Comparison of ENCODE assay signal across 8 mouse cellular contexts in genomic region chr10:42715366-42716035, GRCm38 (mm10). TPM values are rescaled to one million over a fixed set of nuclear protein-coding genes. Genes with fewer than 3 reads are reported as not detected.
DNase-seq lines count a peak whose midpoint lies in the region; ATAC-seq and TF ChIP-seq lines count a peak whose summit lies in the region.

No protein-coding gene starts in this region.

- peak; percentile 57 for DNase-seq in ES-CJ7 (ENCODE audit: low read depth, low spot score)
- no peak for DNase-seq in hindbrain, postnatal 0 days (ENCODE audit: low spot score)
- peak; percentile 44 for DNase-seq in yolk sac, embryonic 10.5 days (ENCODE audit: low spot score)
- DNase-seq in thymus, postnatal 14 days: no peak
- no peak for DNase-seq in layer of hippocampus, postnatal 14 days (ENCODE audit: low spot score in 2 of 2)
- no peak for DNase-seq in left cerebral cortex, postnatal 36 days (ENCODE audit: low spot score in 2 of 2)

- no peaks in the 10 kb centered on the region for H3K9me3 ChIP-seq in hindbrain, postnatal 0 days (ENCODE audit: low read length)
- no peaks in the 10 kb centered on the region for H3K9me3 ChIP-seq in liver, embryonic 15.5 days (replicated peaks)

- TF ChIP-seq CTCF in hindbrain, postnatal 0 days (IDR thresholded peaks at IDR 0.05; ENCODE audit: low read depth): no peak

- WGBS in hindbrain, postnatal 0 days: 22% methylated on average over 19 of the region's 19 CpGs
- WGBS in liver, embryonic 15.5 days (ENCODE audit: insufficient replicate concordance): 22% methylated on average over 19 of the region's 19 CpGs

- H3K27ac ChIP-seq in brown adipose tissue, adult 24 weeks (replicated peaks; ENCODE audit: low read depth, low read length): peak overlapping the region; percentile 35
- no peak overlapping the region for H3K27ac ChIP-seq in hindbrain, postnatal 0 days
- H3K27ac ChIP-seq in liver, embryonic 15.5 days (replicated peaks): no peak overlapping the region

- intact Hi-C loops in left cerebral cortex, postnatal 36 days (cut with DNase I): no loop called here

- peak overlapping the region; percentile 14 for H3K4me3 ChIP-seq in brown adipose tissue, adult 24 weeks (ENCODE audit: insufficient read depth, low read depth, low read length)
- no peak overlapping the region for H3K4me3 ChIP-seq in hindbrain, postnatal 0 days (ENCODE audit: low read length)
- H3K4me3 ChIP-seq in liver, embryonic 15.5 days (replicated peaks): no peak overlapping the region

- H3K4me1 ChIP-seq in brown adipose tissue, adult 24 weeks (ENCODE audit: control insufficient read depth, insufficient read depth, insufficient read length, low read length): no peaks in the 10 kb centered on the region; the same call in 1 of the 2 replicates
- 0 out of 2 replicates have a peak, but pooled peaks cover 3% of the 10 kb centered on the region for H3K4me1 ChIP-seq in hindbrain, postnatal 0 days (ENCODE audit: insufficient read depth, low read length)
- no peaks in the 10 kb centered on the region for H3K4me1 ChIP-seq in liver, embryonic 15.5 days (replicated peaks)

- no peak for ATAC-seq in hindbrain, postnatal 0 days
- ATAC-seq in liver, embryonic 15.5 days (ENCODE audit: insufficient read depth): no peak

- H3K4me2 ChIP-seq in hindbrain, postnatal 0 days (ENCODE audit: low read depth, low read length): peak overlapping the region; percentile 42
- H3K4me2 ChIP-seq in liver, embryonic 15.5 days: peak overlapping the region; percentile 51

- no peak overlapping the region for H3K9ac ChIP-seq in hindbrain, postnatal 0 days (replicated peaks; ENCODE audit: low read length)
- no peak overlapping the region for H3K9ac ChIP-seq in liver, embryonic 15.5 days

- H3K27me3 ChIP-seq in hindbrain, postnatal 0 days (ENCODE audit: insufficient read depth, low read length): no peaks in the 10 kb centered on the region
- peaks cover 35% of the 10 kb centered on the region for H3K27me3 ChIP-seq in liver, embryonic 15.5 days

- H3K36me3 ChIP-seq in hindbrain, postnatal 0 days (ENCODE audit: insufficient read depth, low read length): no peaks in the 10 kb centered on the region
- no peaks in the 10 kb centered on the region for H3K36me3 ChIP-seq in liver, embryonic 15.5 days (replicated peaks)

RNA-seq across cellular contexts. Expression of gene Sec63, which starts 45.8 kb away (rescaled TPM):
- 35.3 and 41.1 TPM in 2 replicates for polyA plus RNA-seq in brown adipose tissue, adult 24 weeks (2012; ENCODE audit: insufficient read depth, insufficient read length, missing spikeins)
- total RNA-seq in hindbrain, postnatal 0 days (2014; rRNA removed): 13.6 and 13.7 TPM in 2 replicates
- 13.4 and 13.9 TPM in 2 replicates for polyA plus RNA-seq in hindbrain, postnatal 0 days (2015; fragmentation: Nextera tagmentation; extraction: Ambion mirVana)
- 9.5 and 9.7 TPM in 2 replicates for polyA plus RNA-seq in liver, embryonic 15.5 days (2015; fragmentation: Nextera tagmentation; extraction: Ambion mirVana)
- 10 to 100 TPM; 40.9 to 43.0 TPM for total RNA-seq in layer of hippocampus, postnatal 14 days (2021)
- 10 to 100 TPM; 54.3 to 56.3 TPM for total RNA-seq in left cerebral cortex, postnatal 36 days (2021)

Comparison
In these comparisons a context has a peak if more than half of its experiments do, and no peak if none do; other contexts are left out.
1. DNase-seq: peak in ES-CJ7 (single experiment) and yolk sac, embryonic 10.5 days (single experiment); none in hindbrain, postnatal 0 days (single experiment), thymus, postnatal 14 days (single experiment), layer of hippocampus, postnatal 14 days (0 of 2) and left cerebral cortex, postnatal 36 days (0 of 2).